Mouse (Mus musculus): ENCODE measurements around the gene Ccdc182. TPM values are rescaled to one million over a fixed set of nuclear protein-coding genes. Genes with fewer than 3 reads are reported as not detected.

Gene Ccdc182
- polyA plus RNA-seq, 1 experiment: not detected

DNA sequence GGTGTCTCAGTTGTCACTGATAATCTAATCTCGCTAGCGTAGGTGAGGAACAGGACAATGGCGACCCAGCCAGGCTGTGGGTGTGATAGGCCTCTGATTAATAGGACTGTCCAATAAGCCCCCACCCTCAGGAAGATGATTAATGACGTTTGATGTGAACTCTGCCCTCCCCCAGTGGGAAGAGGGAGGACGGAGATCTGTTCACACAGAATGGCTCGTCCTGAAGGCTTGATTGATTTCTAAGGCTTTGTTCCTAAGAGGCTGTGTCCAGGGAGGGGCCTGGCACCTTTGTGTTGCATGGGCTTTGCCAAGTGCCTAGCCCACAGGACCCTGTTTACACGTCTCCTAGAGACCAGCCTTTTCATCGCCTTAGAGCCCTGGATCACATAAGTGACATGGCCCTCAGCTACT is 13.4 kb upstream of the Ccdc182 start:
- H3K27ac ChIP-seq (ENCODE audit: insufficient read depth, low read depth, low read length): no peak overlapping the region
- TF ChIP-seq CTCF (IDR thresholded peaks at IDR 0.05; ENCODE audit: low read depth, low read length) (no peak), POLR2A (IDR thresholded peaks at IDR 0.05; ENCODE audit: borderline replicate concordance, low read depth, low read length) (no peak)
- H3K4me3 ChIP-seq (ENCODE audit: insufficient read depth, low read length): no peak overlapping the region
- no peaks in the 10 kb centered on the region for H3K4me1 ChIP-seq (ENCODE audit: control insufficient read depth, insufficient read depth, low read length)

DNA sequence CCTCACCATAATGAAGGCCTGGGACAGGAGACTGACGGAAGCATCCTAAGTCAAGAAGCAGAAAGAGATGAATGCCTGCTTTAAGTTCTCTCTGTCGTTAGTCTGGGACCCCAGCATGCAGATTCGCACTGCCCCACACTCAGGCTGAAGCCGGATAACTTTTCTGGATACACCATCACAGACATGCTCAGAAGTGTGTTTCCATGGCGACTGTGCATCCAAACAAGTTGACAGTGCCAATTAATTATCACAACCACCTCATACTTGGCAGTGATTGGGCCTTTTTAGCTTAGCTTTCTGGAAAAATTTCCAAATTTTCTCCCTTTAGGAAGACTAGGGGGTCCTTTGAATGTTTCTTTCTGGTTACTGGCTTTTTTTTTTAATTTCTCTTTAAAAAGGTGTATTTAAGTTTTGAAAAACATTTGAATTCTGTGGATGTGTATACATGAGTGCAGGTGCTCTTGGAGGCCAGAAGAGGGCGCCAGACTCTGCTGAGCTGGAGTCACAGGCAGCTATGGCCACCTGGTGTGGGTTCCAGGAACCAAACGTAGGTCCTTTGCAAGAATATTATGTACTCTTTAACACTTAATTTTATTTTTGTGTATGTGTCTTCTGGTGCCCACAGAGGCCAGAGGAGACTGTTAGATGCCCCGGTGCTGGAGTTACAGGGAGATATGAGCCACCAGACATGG is 12.3 kb upstream of the Ccdc182 start:
- H3K27ac ChIP-seq (ENCODE audit: insufficient read depth, low read depth, low read length): no peak overlapping the region
- H3K4me3 ChIP-seq (ENCODE audit: insufficient read depth, low read length): no peak overlapping the region
- peak; percentile 11; the same call in 1 of the 2 replicates for TF ChIP-seq CTCF (IDR thresholded peaks at IDR 0.05; ENCODE audit: low read depth, low read length)
- no peak for TF ChIP-seq POLR2A (IDR thresholded peaks at IDR 0.05; ENCODE audit: borderline replicate concordance, low read depth, low read length)
- no peaks in the 10 kb centered on the region for H3K4me1 ChIP-seq (ENCODE audit: control insufficient read depth, insufficient read depth, low read length)

GRCm38 (mm10) chr11:88282516-88282915 is 11.3 kb upstream of the Ccdc182 start:
- TF ChIP-seq CTCF (IDR thresholded peaks at IDR 0.05; ENCODE audit: low read depth, low read length) (no peak), POLR2A (IDR thresholded peaks at IDR 0.05; ENCODE audit: borderline replicate concordance, low read depth, low read length) (no peak)
- no peak overlapping the region for H3K27ac ChIP-seq (ENCODE audit: insufficient read depth, low read depth, low read length)
- no peaks in the 10 kb centered on the region for H3K4me1 ChIP-seq (ENCODE audit: control insufficient read depth, insufficient read depth, low read length)
- no peak overlapping the region for H3K4me3 ChIP-seq (ENCODE audit: insufficient read depth, low read length)

DNA sequence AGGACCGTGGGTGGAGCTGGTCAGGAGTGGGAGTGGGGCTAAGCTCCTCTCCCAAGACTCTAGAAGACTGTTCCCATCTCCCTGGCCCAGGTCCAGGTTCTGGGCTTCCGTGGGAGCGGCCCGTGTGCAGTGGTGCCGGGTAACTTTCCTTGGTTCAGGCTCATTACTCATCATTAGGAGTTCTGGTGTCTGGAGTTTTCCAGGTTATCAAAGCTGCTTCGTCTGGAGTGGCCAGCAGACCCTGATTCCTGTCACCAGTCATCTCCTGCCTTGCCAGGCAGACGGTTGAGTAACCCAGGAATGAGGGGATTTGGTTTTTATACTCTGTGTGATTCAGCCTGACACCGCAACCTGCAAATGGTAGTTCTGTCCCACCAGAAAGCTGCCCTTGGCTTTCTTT is 7.8 kb upstream of the Ccdc182 start:
- Histone ChIP-seq H3K4me1 (ENCODE audit: control insufficient read depth, insufficient read depth, low read length) (no peaks in the 10 kb centered on the region), H3K4me3 (ENCODE audit: insufficient read depth, low read length) (no peak overlapping the region), H3K27ac (ENCODE audit: insufficient read depth, low read depth, low read length) (no peak overlapping the region)
- no peak for TF ChIP-seq POLR2A (IDR thresholded peaks at IDR 0.05; ENCODE audit: borderline replicate concordance, low read depth, low read length)
- no peak for TF ChIP-seq CTCF (IDR thresholded peaks at IDR 0.05; ENCODE audit: low read depth, low read length)

DNA sequence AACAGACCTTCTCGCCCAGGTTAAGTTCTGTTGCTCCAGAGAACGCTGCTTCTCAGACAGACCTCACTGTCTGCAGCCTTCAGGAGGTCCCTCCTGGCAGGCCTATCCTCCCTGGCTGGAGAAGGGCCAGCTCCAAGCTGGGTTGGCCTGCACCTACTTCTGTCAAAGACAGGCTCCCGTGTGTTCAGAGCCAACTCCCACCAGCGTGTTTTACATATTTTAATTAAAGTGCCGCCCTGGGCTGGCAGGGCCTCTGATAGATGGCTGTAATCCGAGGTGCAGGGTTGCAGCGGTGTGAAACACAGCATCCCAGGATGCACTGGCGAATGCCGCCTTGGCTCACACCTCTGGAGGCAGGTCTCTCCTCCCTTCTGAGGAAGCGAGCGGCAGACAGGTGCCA is 5.5 kb upstream of the Ccdc182 start:
- Histone ChIP-seq H3K4me3 (ENCODE audit: insufficient read depth, low read length) (no peak overlapping the region), H3K4me1 (ENCODE audit: control insufficient read depth, insufficient read depth, low read length) (no peaks in the 10 kb centered on the region), H3K27ac (ENCODE audit: insufficient read depth, low read depth, low read length) (no peak overlapping the region)
- TF ChIP-seq CTCF (IDR thresholded peaks at IDR 0.05; ENCODE audit: low read depth, low read length) (no peak), POLR2A (IDR thresholded peaks at IDR 0.05; ENCODE audit: borderline replicate concordance, low read depth, low read length) (no peak)

- H3K4me3 ChIP-seq (ENCODE audit: insufficient read depth, low read length): no peak overlapping the region
- H3K27ac ChIP-seq (ENCODE audit: insufficient read depth, low read depth, low read length): no peak overlapping the region
- H3K4me1 ChIP-seq (ENCODE audit: control insufficient read depth, insufficient read depth, low read length): no peaks in the 10 kb centered on the region
- no peak for TF ChIP-seq CTCF (IDR thresholded peaks at IDR 0.05; ENCODE audit: low read depth, low read length)
- no peak for TF ChIP-seq POLR2A (IDR thresholded peaks at IDR 0.05; ENCODE audit: borderline replicate concordance, low read depth, low read length)
Measured at GRCm38 (mm10) chr11:88288805-88289340, 5.0 kb upstream of the Ccdc182 start.

- Histone ChIP-seq H3K4me1 (ENCODE audit: control insufficient read depth, insufficient read depth, low read length) (no peaks in the 10 kb centered on the region), H3K4me3 (ENCODE audit: insufficient read depth, low read length) (no peak overlapping the region), H3K27ac (ENCODE audit: insufficient read depth, low read depth, low read length) (no peak overlapping the region)
- TF ChIP-seq POLR2A (IDR thresholded peaks at IDR 0.05; ENCODE audit: borderline replicate concordance, low read depth, low read length) (no peak), CTCF (IDR thresholded peaks at IDR 0.05; ENCODE audit: low read depth, low read length) (no peak)
Measured at GRCm38 (mm10) chr11:88291245-88291644, 2.6 kb upstream of the Ccdc182 start.

DNA sequence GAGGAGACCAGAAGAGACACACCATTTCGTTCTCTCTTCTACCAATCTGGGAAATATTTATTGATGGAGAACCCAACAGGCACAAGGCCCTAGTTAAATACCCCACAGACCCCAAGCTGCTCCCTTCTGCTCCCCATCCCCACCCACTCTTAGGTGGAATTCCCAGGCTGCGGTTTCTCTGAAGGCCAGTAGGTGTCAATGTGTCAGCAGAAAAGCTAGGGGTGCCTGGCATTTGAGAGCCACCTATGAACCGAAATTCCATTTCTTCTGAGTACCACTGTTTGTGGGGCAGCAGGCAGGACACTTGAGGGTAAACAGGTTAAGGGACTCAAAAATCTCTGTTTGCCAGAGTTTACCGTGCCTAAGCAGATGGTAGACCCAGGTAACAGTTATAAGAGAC is 2.2 kb upstream of the Ccdc182 start:
- TF ChIP-seq CTCF (IDR thresholded peaks at IDR 0.05; ENCODE audit: low read depth, low read length) (no peak), POLR2A (IDR thresholded peaks at IDR 0.05; ENCODE audit: borderline replicate concordance, low read depth, low read length) (no peak)
- no peaks in the 10 kb centered on the region for H3K4me1 ChIP-seq (ENCODE audit: control insufficient read depth, insufficient read depth, low read length)

DNA sequence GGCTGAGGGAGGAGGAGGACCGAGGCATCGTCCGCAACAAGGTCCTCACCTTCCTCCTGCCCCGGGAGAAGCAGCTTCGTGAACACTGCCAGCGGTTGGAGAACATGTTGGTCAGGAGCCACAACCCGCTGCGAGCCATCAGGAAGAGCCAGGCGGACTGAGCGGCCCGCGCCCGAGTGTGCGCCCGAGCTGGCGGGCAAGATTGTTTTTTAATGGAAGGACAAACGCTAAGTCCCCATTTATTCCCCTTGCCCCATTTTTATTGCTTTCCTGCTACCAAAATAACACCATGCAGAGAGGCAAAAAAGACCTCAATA is 494 bp downstream of the Ccdc182 start:
- no peaks in the 10 kb centered on the region for H3K4me1 ChIP-seq (ENCODE audit: control insufficient read depth, insufficient read depth, low read length)
- H3K27ac ChIP-seq (ENCODE audit: insufficient read depth, low read depth, low read length): no peak overlapping the region
- H3K4me3 ChIP-seq (ENCODE audit: insufficient read depth, low read length): no peak overlapping the region
- TF ChIP-seq POLR2A (IDR thresholded peaks at IDR 0.05; ENCODE audit: borderline replicate concordance, low read depth, low read length) (no peak), CTCF (IDR thresholded peaks at IDR 0.05; ENCODE audit: low read depth, low read length) (no peak)

More for the DNA sequence above, 2.2 kb upstream of the Ccdc182 start:
- Histone ChIP-seq H3K27ac (ENCODE audit: insufficient read depth, low read depth, low read length) (no peak overlapping the region), H3K4me3 (ENCODE audit: insufficient read depth, low read length) (no peak overlapping the region)

DNA sequence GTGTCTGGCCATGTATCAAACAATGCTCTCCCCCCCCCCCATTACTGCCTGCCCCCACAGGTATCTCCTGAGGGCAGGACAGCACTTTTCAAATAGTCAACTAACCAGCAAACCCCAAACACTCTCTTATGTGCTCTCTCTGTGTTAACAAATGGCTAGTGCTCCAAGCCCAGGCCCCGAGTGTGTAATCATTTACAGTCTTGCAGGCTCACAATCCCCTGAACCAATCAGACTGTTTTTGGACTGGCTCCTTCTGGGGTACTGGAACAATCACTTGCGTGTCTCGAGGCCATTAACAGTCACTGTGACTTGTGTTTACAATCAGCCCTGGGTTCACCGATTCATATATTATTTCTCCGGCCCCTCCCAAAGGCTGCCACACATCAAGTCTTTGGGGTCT is 1.4 kb downstream of the Ccdc182 start:
- Histone ChIP-seq H3K4me3 (ENCODE audit: insufficient read depth, low read length) (no peak overlapping the region), H3K4me1 (ENCODE audit: control insufficient read depth, insufficient read depth, low read length) (no peaks in the 10 kb centered on the region), H3K27ac (ENCODE audit: insufficient read depth, low read depth, low read length) (no peak overlapping the region)
- TF ChIP-seq POLR2A (IDR thresholded peaks at IDR 0.05; ENCODE audit: borderline replicate concordance, low read depth, low read length): no peak
- TF ChIP-seq CTCF (IDR thresholded peaks at IDR 0.05; ENCODE audit: low read depth, low read length): no peak
